Mouse (Mus musculus) hindlimb bud, embryonic 11.5 days (tissue): ENCODE data around the gene Smtn.

Source experiments
- DNase-seq: peaks from one replicate; pipeline ENCODE4 v3.0.0-alpha.2; 2012; ENCODE audit warnings: low read depth, low spot score; ENCODE audit errors: extremely low spot score

The Smtn gene

DNA sequence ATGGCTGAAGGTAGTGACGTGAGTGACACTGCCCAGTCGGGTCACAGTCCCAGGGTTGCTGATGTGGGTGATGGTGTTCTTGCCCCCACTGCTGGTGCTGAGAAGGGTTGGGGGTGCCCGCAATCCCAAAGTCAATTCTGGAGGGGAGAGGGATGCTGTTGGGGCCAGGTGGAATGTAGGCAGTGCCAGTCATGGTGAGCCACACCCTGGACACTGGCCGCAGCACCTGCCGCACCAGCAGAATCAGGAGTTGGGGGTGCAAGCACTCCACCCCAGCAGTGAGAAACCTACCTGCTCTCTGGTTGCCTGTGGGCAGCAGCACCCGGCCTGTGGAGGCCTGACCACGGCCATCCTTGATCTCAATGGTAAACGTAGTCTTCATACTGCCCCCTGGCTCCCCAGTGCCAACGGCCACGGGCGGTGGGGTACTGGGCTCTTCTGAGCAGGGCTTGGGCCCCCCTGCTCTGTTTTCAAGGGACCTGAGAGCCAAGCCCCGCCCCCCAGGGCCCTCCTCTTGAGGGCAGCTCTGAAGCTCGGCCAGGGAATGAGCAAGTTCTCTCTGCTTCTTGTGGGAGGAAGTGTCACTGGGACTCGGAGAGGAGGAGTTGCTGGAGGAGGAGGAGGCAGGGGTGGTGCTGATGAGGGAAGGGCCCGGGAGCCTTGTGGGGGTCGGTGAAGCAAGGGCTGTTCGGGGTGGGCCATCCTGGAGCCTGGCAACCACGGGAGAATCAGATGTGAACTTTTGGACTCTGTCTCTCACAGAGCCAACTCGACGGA is 10.7 kb downstream of the Smtn start:
- DNase-seq, result no peak

DNA sequence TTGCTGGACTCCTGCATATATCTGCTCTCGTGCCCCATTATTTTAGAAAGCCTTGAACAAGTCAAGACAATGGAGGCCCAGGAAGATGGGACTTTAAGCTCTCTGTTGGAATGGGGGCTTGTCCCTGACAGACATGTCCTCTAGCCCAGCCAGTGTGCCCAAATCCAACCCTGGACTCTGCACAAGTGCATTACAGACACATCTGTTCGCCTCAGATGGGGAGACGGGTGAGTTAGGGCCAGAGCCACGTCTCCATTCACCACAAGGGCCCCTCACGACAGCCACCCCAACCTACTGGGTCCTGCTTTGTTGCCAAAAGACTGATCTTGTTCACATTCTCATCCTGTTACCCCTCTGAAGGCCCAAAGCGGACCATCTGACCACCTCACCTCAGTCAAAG is 12.2 kb downstream of the Smtn start:
- DNase-seq, result no peak

DNA sequence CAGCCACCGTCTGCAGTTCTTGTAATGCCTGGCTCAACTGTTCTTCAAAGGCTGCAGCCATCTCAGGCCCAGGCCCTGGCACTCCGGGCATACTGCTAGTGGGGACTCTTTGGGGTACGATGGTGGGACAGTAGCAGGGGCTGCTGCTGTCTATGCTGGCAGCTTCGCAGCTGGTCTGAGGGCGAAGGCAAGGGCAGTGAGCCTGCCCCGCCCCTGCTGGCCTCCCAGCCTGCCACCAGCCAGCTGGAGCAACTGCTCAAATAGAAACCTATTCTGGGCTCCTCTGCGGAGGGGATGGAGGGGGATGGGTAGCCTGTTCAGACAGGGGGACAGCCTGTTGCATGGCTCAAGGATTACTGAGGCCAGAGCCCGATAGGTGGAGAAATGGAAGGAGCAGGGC is 12.6 kb downstream of the Smtn start:
- DNase-seq, result no peak

DNA sequence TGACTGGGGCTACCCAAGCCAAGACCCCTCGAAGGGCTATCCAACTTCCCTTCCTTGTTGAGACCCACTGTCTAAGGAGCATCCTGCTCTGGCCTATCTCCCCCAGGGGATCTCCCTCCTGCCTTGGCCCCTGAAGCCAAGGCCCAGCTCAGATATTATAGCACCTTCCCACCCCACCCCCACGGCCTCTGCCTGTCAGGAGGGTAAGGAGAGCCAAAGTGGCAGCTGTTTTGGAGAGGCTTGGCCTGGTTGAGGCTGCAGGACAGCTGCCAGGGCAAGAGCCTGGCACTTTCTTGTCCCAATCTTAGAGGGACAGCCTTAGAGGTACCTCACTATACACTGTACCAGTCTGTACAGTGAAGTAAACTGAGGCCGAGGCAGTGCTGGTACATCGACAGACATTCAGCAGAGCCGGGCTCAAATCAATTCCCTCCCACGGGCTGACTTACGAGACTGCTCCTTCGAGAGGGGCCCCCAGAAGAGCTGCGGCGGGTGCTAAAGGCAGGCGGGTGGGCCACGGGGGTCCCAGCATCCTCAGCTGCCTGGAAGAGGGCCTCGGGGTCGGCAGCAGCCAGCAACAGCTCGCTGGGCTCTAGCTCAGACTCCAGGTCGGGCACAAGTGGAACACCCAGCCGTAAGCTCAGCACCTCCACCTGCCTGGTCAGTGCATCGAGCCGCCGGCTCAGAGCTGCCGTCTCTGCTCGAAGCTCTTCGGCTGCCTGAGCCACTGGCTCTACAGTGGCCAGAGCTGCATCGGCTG is 13.3 kb downstream of the Smtn start:
- DNase-seq, result no peak

DNA sequence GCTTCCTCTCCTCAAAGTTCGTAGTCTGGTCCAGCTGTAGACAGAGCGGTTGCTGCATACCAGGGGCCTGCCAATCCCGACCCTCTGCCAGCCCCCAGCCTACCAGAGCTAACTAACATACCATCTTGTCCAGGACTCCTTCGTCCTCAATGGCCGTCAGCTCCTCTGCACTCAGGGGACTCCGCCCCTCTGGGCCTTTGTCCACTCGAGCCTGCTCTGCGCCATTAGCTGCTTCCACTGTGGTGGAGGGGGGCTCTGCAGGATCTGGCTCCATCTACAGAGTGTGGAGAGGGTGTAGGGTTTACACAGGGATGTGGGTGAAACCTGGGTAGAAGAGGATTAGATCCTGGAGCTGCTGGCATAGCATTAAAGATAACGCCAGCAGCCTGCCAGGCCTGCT is 14.2 kb downstream of the Smtn start:
- DNase-seq, result no peak

DNA sequence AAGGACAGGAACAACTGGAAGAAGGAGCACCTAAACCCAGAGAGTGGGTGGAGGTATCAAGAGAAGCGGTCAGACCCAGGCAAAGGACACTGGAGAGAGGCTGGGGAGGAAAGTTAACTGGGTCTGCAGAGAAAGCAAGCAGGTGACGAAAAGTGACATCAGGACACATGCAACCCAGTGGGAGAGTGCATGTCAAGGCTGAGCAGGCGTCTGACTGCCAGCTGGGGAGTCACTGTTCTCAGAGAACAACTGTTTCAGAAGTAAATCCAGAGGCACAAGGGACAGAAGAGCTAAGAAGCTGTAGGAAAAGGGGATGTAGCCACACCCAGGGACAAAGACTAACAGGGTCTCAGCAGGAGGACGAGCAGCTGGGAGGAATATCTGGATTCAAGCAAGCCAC is 14.9 kb downstream of the Smtn start:
- DNase-seq, result no peak

DNA sequence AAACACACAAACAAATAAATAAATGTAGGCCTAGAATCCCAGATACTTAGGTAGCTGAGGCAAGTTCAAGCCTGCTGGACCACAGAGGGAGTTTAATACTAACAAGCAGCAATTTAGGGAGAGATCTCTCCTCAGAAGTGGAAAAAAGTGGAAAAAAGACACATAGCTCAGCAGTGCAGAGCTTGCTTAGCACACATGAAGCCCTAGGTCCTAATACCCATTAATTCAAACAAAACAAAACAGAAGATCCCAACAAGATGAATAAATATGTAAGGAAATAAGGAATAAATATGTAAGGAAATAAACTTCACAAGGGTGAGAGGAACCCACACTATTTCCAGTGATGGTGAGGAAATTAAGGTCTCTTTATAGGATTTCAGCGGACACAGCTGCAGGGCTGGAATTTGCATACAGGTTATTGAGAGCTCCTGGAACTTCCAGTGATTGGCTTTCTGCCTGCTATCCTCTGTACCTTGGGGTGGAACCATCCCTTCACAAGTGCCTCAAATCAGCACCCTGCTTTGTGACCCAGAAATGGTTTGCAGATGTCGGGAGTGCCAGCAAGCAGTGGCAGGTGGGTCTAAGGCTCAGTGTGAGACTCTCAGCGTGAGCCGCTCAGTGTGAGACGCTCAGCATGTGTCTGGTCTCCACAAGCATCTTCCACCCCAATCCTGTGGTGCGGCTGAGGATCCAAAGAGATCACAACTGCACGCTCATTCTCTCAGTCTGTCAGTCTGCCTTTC is 16.4 kb downstream of the Smtn start:
- no peak for DNase-seq

DNA sequence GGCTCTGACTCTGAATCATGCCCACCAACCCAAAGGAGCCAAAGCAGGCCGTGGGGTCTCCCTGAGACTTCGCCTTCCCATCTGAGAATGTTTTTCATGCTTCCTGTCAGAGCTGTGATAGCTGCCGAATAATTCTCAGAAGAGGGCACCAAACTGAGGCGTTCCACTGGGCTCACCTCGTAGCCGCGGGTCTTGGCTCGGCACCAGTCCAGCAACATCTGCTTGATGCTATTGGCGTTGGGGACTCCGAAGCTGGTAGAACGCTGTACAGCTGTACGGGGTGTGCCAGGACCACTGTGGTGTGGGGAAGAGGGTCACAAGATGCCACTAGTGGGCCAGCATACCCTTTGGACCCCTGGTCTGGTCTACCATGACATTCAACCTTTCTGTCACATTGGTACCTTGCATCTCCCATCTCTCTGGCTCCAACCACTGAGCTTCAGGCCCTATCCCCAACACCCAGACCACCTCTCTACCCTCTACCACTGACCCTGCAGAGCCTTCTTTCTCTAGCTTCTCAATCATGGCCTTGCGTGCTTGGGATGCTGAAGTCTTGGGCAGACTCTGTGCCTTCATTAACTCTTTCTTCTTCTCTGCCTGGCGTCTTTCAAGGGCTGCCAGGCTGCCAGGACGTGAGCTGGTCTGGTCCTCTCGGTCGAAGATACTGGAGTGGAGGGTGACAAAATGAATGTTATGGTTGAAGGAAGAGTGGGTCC is 18.0 kb downstream of the Smtn start:
- no peak for DNase-seq

DNA sequence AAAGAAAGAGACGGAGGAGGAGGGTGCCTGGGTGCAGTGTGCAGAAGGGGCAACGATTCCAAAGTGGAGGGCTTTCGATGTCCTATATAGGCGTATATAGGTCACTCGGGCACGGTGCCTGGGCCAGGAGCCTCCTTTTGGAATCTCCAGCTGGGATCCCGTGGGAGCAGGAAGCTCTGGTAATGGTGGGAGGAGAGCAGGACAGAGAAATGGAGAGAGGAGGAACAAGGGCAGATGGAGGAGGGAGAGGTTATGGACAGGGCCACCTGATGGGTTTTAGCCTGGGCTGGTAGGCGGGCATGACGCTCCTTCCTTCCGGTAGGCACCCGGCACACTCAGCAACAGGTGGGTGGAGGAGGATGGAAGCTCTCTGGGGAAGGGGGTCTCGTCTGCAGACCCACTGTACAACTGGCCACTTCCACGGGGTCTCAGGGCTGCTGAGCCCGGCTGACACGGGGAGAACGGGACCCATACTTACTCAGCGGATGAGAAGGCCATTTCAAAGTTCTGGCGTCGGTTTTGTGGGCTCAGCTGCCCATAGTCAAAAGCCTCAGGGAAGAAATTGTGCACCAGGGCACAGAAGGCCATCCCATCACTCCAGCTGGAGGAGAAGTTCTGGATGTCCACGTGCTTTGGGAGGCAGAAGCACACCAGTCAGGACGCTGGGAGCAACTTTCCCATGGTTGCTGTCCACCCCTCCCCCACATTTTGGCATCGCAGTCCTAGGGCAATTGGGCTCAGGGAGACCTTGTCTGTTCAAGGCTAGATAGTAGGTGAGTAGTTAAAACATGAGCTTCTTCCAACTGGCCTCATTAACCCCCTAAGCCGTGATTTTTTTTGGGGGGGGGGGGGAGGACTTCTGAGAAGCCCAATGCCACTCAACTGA is 18.8 kb downstream of the Smtn start:
- DNase-seq, result no peak

DNA sequence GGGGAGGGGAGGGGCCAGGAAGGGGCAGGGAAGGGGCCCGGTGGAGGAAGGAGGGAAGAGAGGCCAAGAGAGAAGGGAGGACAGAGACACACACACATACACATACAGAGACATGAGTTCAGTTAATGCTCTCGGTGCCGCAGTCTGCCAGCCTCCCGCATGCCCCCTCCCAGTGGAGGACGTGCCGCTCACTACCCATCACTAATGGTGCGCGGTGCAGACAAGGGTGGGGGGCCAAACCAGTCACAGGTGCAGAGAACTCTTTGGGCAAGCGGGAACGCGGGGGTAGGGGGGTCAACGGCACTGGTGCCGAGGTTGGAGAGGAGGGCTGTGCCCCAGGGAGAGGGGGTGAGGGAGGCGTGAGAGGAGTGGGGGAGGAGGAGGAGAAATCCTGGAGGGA is 19.5 kb downstream of the Smtn start:
- DNase-seq, result no peak

DNA sequence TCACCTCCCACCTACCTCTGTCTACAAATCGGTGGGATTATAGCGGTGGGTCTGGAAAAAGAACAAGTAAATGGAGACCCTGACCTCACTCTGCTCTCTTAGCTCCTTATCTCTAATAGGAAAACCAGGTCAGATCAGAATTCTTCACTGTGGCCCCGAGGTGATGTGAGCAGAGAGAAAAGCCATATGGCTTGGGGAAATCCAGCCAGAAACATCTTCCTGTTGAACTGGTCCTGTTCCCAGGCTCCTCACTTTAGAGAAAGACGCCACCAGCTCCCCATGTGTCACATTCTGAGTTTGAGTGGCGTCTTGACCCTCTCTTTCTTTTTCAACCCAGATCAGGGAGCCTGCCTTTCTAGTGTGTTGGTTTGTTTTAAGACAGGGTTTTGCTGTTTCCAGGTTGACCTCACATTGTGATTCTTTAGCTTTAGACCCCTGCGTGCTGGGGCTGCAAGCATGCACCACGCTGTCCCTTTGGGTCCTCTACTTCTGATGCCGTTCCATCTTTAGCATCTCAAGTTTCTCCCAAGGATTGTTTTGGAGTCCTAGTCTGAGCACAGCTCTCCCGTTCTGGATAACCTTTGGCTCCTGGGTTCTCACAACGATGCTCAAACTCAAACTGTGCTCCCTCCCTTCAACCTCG is 20.5 kb downstream of the Smtn start:
- DNase-seq, result no peak

DNA sequence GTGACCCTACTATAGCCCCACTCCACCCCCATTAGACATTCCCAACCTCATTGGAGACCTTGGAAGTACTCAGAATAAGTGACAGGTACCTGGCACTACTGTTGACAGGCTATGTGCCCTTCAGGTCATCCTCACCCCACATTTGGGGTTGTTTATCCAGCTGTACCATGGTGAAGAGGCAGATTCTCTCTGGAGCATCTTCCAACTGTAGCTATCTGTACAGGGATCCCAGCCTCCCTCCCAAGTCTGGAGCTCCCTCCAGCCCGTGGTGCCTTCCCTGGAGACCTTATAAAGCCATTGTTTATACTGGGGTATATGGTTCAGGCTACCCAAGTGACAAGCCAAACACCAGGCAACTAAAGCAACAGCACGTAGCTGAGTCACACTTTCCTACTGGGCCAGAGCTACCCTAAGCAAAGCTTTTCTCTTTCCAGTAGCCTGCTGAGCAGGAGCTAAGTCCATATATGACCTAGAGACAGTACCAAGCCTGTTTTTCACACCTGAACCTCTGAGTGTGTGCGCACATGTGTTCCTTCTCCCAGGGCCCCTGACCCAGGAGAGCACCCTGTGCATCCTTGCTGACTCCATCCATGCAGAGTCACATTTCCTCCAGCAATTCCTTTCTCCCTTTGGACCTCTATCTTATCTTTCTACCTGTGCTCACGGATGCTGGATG is 21.2 kb downstream of the Smtn start:
- DNase-seq, result no peak

DNA sequence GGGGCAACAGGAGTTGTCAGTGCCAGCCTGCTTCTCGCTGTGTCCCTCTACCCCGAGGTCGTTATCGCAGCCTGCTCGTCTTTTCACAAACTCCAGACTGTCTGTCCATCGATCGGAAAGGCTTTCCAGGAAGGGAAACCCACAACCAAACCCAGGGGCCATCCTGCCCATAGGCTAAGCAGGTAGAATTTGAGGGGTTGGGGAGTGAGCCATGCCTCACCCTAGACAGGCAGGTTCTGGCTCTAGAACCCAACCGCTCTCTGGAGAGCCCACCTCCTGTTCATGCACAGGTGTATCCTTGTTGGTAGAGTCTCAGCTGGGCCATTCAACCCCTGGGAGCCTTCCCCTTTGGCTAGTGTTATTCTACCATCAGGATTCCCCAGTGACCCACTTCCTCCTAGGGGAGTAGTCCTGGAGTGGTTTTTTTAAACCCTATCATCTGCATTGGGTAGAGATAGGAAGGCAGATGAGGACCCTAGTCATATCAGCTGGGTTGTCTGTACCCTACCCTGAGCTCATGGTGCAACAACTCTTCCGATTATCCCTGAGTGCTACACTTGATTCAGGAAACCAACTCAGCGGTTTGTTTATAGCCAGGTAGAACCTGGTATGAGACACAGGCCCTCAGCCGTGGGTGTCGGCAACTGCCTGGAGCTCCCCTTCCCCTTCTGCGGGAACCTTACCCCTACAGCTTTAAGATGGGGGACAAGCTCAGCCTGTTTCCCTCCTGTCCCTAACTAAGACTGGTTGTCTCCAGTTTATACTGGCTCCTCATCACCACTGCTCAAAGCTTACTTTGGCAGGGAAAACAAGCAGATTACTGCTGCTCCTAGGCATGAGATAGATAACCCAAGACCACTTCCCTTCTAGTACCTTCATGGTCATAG is 22.3 kb downstream of the Smtn start:
- no peak for DNase-seq

DNA sequence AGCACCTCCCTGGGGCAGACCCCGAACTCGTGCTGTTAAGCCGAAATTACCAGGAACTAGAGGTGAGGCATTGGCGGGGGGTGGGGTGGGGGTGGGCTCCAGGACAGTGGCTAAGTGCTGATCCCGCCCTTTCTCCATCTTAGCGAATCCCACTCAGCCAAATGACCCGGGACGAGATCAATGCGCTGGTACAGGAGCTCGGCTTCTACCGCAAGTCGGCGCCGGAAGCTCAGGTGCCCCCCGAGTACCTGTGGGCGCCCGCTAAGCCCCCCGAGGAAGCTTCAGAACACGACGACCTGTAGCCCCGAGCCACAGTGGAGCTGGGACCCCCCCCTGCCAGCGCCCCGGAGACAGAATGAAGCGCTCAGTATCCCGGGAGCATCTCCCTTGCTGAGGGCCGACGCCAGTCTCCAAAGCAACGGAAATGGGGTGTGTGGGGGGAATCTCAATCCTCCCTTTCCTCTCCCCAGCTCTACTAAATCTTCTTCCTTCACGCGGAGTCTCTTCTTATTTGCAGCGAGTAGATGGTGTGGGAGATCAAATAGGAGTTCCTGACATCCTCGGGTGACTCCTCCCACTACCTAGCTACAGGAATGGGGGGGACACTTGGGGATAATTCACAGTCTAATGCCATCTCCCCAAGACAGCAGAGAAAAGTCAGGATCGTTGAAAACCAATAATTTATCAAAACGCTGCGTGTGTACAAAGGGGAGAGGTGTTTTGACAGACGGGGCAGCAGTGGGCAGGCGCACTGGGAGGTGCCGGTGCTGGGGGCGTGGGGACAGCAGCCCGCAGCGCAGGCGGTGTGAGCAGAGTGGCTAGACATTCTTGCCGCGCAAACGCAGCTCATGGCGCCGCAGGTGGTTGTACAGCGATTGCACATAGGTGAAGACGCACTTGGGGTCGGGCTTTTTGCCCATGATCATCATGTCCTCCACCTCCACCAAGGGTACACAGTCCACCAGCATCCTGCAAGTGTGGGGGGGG is 23.3 kb downstream of the Smtn start:
- DNase-seq, result no peak

DNA sequence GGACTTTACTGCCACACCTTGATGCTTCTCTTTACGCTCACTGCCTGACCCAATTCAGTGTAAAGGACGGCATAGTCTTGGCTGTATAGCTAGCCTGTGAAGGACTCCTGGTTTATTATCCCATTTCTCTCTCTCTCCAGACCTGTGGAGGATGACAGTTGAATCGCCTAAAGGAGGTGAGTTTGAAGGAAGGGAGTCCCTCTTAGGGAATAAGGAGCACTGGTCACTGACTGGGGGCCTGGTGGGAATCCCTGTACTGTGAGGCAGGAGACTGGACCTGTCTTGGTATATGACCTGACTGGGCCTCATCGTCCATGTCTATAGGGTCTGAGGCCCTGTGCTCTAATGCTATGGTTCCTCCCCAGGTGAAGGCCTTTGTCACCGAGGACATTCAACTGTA is 24.3 kb downstream of the Smtn start:
- no peak for DNase-seq

DNA sequence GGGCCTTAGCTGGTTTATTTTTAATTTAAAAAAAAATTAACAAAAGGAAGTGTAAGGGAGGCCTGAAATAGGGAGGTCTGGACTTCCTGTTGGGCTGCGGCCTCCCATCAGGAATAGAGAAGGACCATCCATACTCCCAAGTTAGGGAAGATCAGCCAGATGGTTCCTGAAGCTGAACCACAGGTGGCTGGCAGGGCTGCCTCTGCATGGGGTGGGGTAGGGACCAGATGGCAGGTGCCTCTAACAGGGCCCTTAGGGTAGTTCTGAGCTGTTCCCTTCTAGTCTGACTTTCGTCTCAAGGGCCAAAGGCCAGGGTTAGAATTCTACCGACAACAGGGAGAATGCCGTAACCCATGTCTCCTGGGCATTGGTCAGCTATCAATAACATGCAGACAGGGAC is 24.8 kb downstream of the Smtn start:
- DNase-seq, result no peak

DNA sequence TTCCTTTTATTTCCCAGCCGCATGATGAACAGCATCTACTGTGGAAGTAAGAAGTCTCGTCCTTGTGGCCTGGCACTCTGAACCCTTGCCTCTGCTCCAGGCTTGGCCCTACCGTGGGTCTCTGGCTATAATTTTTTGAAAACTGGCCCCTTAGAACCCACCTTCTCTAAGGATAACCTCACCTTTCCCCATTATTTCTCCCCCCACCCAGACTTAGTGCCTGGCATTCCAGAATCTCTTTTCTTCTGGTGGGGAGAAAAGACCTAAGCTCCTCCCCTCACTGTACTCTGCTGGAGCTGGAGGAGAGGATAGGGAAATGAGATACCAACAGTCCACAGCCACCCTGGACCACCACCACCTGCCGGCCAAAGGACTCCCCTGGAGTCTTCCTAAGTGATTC is 25.2 kb downstream of the Smtn start:
- no peak for DNase-seq
